Mouse (Mus musculus) ES-Bruce4 (cell line): Measurements from ENCODE around the gene Smoc1. TPM values are rescaled to one million over a fixed set of nuclear protein-coding genes. Genes with fewer than 3 reads are reported as not detected.
A peak's percentile ranks its signal among the peaks of the same experiment; 100 is the strongest.

Experiments used
- H3K27ac ChIP-seq: 2 replicates; pipeline ENCODE4 v1.5.1; 2012; ENCODE audit warnings: low read length, inconsistent platforms; ENCODE audit not compliant: insufficient read depth
- H3K27me3 ChIP-seq: 2 replicates; pipeline ENCODE4 v1.6.1; 2012; ENCODE audit warnings: mild to moderate bottlenecking, low read length, inconsistent platforms; ENCODE audit not compliant: control insufficient read depth, poor library complexity, insufficient read depth, severe bottlenecking
- H3K36me3 ChIP-seq: 2 replicates; pipeline ENCODE4 v1.6.1; 2012; ENCODE audit warnings: inconsistent platforms, mild to moderate bottlenecking, low read length, moderate library complexity; ENCODE audit not compliant: control insufficient read depth, poor library complexity, insufficient read depth, severe bottlenecking
- H3K4me1 ChIP-seq: one replicate; pipeline ENCODE4 v1.8.1; 2011; ENCODE audit warnings: low read length; ENCODE audit not compliant: control insufficient read depth, insufficient read depth
- H3K4me3 ChIP-seq: 2 replicates; pipeline ENCODE4 v1.5.1; 2011; ENCODE audit warnings: low read depth, mild to moderate bottlenecking, low read length
- H3K9ac ChIP-seq: 2 replicates; pipeline ENCODE4 v1.6.1; 2012; ENCODE audit warnings: low read depth, mild to moderate bottlenecking, inconsistent platforms; ENCODE audit not compliant: poor library complexity, severe bottlenecking
- H3K9me3 ChIP-seq: replicated peaks from 2 replicates; pipeline ENCODE4 v1.6.1; 2012; ENCODE audit warnings: mild to moderate bottlenecking, low read length, inconsistent platforms; ENCODE audit not compliant: control insufficient read depth, poor library complexity, insufficient read depth, severe bottlenecking
- CTCF ChIP-seq: IDR thresholded peaks from one replicate; pipeline ENCODE4 v1.8.1; 2011; ENCODE audit warnings: low read depth, low read length
- EP300 ChIP-seq: IDR thresholded peaks from 2 replicates; pipeline ENCODE4 v1.6.1; 2011; ENCODE audit warnings: low read depth, low read length; ENCODE audit not compliant: insufficient read depth
- POLR2A ChIP-seq: IDR thresholded peaks from one replicate; pipeline ENCODE4 v1.8.1; 2011; ENCODE audit warnings: low read length; ENCODE audit not compliant: insufficient read depth
- polyA plus RNA-seq: library from polyadenylated mRNA; stranded (reverse); fragments of >200 nt; gene quantifications from 2 replicates; pipeline ENCODE4 v1.2.4, GENCODE M21; 2011; ENCODE audit warnings: low read depth; ENCODE audit not compliant: missing spikeins, insufficient read depth, insufficient read length

The Smoc1 gene
- polyA plus RNA-seq, 1 experiment, result 6.7 TPM

GRCm38 (mm10) chr12:81193968-81194367 is 167.4 kb downstream of the Smoc1 start:
- H3K9me3 ChIP-seq, result no peaks in the 10 kb centered on the region
- H3K36me3 ChIP-seq, result no peaks in the 10 kb centered on the region
- TF ChIP-seq EP300, result no peak
- TF ChIP-seq CTCF, result no peak
- no peak for TF ChIP-seq POLR2A
- H3K4me3 ChIP-seq, result no peak overlapping the region
- H3K4me1 ChIP-seq, result no peaks in the 10 kb centered on the region
- H3K27me3 ChIP-seq, result no peaks in the 10 kb centered on the region
- no peak overlapping the region for H3K27ac ChIP-seq
- H3K9ac ChIP-seq, result no peak overlapping the region

GRCm38 (mm10) chr12:81197468-81198075 is 171.0 kb downstream of the Smoc1 start:
- Histone ChIP-seq H3K4me3 (no peak overlapping the region), H3K27ac (no peak overlapping the region), H3K27me3 (no peaks in the 10 kb centered on the region), H3K4me1 (no peaks in the 10 kb centered on the region), H3K36me3 (no peaks in the 10 kb centered on the region), H3K9me3 (no peaks in the 10 kb centered on the region), H3K9ac (no peak overlapping the region)
- TF ChIP-seq EP300, result no peak

GRCm38 (mm10) chr12:81199280-81199955 is 172.8 kb downstream of the Smoc1 start:
- Histone ChIP-seq H3K9ac (no peak overlapping the region), H3K27me3 (no peaks in the 10 kb centered on the region), H3K4me3 (0 out of 2 replicates have a peak overlapping the region, but pooled peaks have one; percentile 6), H3K27ac (no peak overlapping the region), H3K36me3 (no peaks in the 10 kb centered on the region), H3K4me1 (no peaks in the 10 kb centered on the region), H3K9me3 (no peaks in the 10 kb centered on the region)
- TF ChIP-seq EP300 (no peak), CTCF (peak; percentile 69), POLR2A (no peak)

GRCm38 (mm10) chr12:81203226-81203625 is 176.6 kb downstream of the Smoc1 start:
- no peaks in the 10 kb centered on the region for H3K9me3 ChIP-seq
- no peak overlapping the region for H3K27ac ChIP-seq
- no peak for TF ChIP-seq CTCF
- TF ChIP-seq EP300, result no peak
- TF ChIP-seq POLR2A, result no peak
- H3K27me3 ChIP-seq, result no peaks in the 10 kb centered on the region
- no peaks in the 10 kb centered on the region for H3K36me3 ChIP-seq
- H3K9ac ChIP-seq, result no peak overlapping the region
- no peak overlapping the region for H3K4me3 ChIP-seq
- no peaks in the 10 kb centered on the region for H3K4me1 ChIP-seq

- no peaks in the 10 kb centered on the region for H3K27me3 ChIP-seq
- no peak overlapping the region for H3K9ac ChIP-seq
- no peaks in the 10 kb centered on the region for H3K9me3 ChIP-seq
- TF ChIP-seq POLR2A (no peak), EP300 (no peak)
- H3K36me3 ChIP-seq, result no peaks in the 10 kb centered on the region
- H3K4me3 ChIP-seq, result no peak overlapping the region
- H3K4me1 ChIP-seq, result no peaks in the 10 kb centered on the region
- H3K27ac ChIP-seq, result no peak overlapping the region
Measured at GRCm38 (mm10) chr12:81205619-81206560, 179.3 kb downstream of the Smoc1 start.
